Mouse (Mus musculus) erythroblast, embryonic 14.5 days (primary cell): ENCODE data around the gene Sf3a3. TPM values are rescaled to one million over a fixed set of nuclear protein-coding genes. Genes with fewer than 3 reads are reported as not detected.

Experiments
- H3K27me3 ChIP-seq: 2 replicates; pipeline ENCODE4 v1.6.1; 2012; ENCODE audit warnings: inconsistent platforms; ENCODE audit not compliant: control insufficient read depth
- H3K36me3 ChIP-seq: 2 replicates; pipeline ENCODE4 v1.6.1; 2012; ENCODE audit warnings: mild to moderate bottlenecking, inconsistent platforms; ENCODE audit not compliant: control insufficient read depth
- H3K4me1 ChIP-seq: 2 replicates; pipeline ENCODE4 v1.6.1; 2012; ENCODE audit warnings: inconsistent platforms; ENCODE audit not compliant: control insufficient read depth
- H3K4me3 ChIP-seq: replicated peaks from 2 replicates; pipeline ENCODE3; 2012; ENCODE audit warnings: moderate library complexity, mild to moderate bottlenecking, inconsistent platforms
- H3K9me3 ChIP-seq: 2 replicates; pipeline ENCODE4 v1.6.1; 2012; ENCODE audit warnings: low read length, inconsistent platforms, mixed read lengths; ENCODE audit not compliant: control insufficient read depth
- GATA1 ChIP-seq: IDR thresholded peaks from 2 replicates; pipeline ENCODE4 v1.6.1; 2012; ENCODE audit warnings: low read length, inconsistent platforms, mixed read lengths
- TAL1 ChIP-seq: IDR thresholded peaks from 3 replicates; pipeline ENCODE4 v1.6.1; 2012; ENCODE audit warnings: low read length, inconsistent platforms, mixed read lengths
- polyA plus RNA-seq: library from polyadenylated mRNA; stranded (reverse); fragments of >175 nt; gene quantifications from 2 replicates; pipeline ENCODE4 v1.2.3, GENCODE M21; 2012

Sf3a3 gene
- polyA plus RNA-seq, 1 experiment: 3.6 TPM

DNA sequence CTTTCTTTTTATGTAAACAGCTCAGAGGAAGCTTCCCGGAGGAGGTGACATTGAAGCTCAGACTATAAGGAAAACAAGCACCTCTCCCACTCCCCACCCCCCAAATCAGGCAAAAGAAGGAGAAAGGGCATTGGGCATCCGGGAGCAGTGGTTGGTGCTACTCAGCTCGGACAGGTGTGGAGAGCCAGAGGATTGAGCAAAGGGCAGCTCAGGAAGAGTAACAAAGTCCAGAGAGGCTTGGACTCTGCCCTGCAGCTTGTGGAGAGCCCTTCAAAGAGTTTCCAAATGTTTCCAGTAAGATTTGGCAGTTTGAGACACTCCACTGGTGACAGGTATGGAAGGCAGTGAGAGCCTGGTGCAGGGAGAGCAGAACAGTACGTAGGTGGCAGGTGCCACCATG lies 33.3 kb downstream of the Sf3a3 start:
- Histone ChIP-seq H3K4me1 (peaks cover 29% of the 10 kb centered on the region), H3K36me3 (peaks cover 3% of the 10 kb centered on the region; the same call in 1 of the 2 replicates), H3K4me3 (no peak overlapping the region), H3K9me3 (no peaks in the 10 kb centered on the region), H3K27me3 (no peaks in the 10 kb centered on the region)
- no peak for TF ChIP-seq GATA1
- TF ChIP-seq TAL1: no peak

DNA sequence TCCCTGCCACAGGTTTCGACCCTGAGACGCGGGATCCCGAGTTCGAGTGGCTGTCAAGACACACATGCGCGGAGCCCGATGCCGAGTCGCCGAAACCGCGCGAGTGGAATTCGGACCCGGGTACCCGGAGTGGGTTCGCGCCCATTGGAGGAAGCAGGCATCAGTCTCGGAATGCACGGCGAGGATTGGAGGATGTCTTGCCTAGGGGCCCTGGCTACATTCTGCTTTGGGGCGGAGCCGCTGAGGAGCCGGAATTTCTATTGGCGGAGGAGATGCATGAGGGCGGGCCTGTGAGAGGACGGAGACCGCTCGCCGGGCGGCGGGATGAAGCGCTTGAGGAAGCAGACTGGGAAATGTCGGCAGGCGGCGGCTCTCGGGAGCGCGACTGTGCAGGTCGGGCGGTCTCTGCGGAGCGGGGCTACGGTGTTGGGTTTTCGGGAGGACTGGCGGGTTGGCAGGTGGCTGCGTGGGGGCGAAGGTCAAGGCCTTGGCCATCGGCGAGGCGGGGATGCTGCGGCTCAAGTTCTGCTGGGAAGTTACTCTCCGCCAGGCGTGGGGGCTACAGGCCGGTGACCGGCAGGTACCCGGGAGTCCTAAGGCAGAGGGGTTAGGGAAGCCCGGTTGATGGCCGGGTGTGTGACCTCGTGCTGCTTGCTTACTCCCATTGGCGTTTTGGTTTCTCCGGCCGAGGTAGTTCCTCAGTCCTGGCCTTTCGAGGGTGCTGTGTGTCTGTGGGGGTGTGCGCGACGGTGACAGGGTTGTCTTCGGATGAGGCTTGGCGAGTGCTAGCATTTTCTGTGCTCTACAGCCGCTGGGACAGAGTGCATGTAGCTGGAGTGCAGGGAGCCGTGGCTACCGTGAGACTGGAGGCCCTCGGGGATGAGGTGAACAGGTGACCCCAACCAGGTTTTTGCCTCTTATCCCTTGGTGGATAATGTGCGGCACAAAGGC lies 37.0 kb downstream of the Sf3a3 start:
- Histone ChIP-seq H3K36me3 (peaks cover 25% of the 10 kb centered on the region), H3K4me3 (peak overlapping the region; percentile 94), H3K4me1 (peaks cover 65% of the 10 kb centered on the region), H3K27me3 (no peaks in the 10 kb centered on the region), H3K9me3 (no peaks in the 10 kb centered on the region)
- TF ChIP-seq TAL1: no peak
- TF ChIP-seq GATA1: no peak

DNA sequence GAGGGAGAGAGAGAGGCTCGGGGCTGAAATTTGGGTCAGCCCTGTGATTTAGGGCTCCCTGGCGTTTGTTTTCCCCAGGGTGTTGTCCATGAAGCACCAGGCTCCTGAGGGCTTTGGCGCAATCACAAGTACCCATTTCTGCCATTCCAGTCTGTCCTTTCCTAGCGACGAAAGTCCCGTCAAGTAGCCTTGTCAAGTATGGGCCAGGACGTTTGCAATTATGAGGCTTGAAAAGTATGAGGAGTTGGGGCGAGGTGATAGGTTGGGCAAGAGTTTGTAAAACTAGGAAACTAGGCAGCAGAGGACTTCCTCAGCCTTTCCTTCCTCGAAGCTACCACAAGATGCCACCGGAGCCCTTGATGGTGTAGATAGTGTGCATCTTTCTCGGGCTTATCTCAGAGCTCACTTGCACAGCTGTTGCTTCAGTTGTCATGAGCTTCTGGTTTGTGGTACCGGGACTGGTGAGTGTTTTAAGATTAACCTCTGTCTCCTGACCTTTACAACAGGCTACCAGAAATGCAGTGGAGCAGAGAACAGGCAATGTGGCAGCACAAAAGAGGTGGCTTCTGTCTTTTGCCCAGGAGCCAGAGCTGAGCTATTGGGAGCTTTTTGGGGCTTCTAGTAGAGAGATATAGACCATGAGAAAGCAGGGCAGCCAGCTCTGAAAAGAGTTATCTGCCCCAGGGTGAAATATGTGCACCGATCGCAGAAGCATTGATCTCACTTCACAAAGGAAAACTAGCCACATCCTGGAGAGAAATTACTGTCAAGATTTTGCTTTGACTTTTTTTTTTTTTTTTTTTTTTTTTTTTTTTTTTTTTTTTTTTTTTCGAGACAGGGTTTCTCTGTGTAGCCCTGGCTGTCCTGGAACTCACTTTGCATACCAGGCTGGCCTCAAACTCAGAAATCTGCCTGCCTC lies 38.0 kb downstream of the Sf3a3 start:
- Histone ChIP-seq H3K9me3 (no peaks in the 10 kb centered on the region), H3K4me1 (peaks cover 68% of the 10 kb centered on the region), H3K27me3 (no peaks in the 10 kb centered on the region), H3K36me3 (peaks cover 33% of the 10 kb centered on the region), H3K4me3 (peak overlapping the region; percentile 94)
- TF ChIP-seq GATA1 (peak; percentile 90), TAL1 (peak; percentile 84)

DNA sequence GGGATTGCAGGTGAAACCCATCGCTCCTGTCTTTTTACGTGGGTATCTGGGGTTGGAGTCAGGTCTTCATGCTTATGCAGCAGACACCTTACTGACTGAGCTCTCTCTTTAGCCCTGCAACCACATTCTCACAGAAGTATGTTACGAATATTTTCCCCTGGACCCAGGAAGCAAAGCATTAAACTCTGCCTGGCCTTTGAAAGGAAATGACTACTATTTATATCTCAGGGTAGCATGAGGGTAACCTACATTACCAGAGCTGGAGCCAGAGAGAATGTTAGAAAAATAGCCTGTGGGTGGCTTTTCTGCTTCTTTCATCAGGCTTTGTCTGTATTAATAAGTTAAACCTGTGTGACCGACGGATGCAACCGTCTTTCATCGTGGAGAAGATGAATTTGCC lies 41.0 kb downstream of the Sf3a3 start:
- Histone ChIP-seq H3K4me1 (peaks cover 78% of the 10 kb centered on the region), H3K27me3 (no peaks in the 10 kb centered on the region), H3K36me3 (peaks cover 59% of the 10 kb centered on the region), H3K9me3 (no peaks in the 10 kb centered on the region), H3K4me3 (no peak overlapping the region)
- TF ChIP-seq TAL1 (no peak), GATA1 (no peak)

DNA sequence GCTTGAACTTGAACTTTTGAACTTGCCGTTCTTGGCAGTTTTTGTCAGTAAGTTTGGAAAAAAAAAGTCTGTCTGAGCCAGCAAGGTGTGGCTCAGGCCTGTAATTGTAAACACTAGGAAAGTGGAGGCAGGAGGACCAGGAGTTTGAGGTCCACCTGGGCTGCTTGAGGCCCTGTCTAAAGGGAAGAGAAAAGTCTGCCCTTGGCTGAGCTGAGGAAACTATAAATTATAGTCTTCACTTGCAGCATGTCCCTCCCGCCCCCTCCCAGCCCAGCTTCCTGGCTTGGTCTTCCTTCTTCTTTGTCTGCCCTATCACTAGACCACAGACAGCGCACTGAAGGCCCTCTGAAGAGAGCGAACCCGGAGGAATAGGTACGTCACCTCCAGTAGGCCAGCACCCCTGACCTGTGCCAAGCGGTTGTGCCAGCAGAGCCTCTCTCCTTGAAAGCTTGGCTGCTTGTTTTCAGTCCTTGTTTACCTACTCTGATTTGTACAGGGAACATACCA lies 44.8 kb downstream of the Sf3a3 start:
- Histone ChIP-seq H3K27me3 (no peaks in the 10 kb centered on the region), H3K36me3 (peaks cover 73% of the 10 kb centered on the region), H3K4me3 (no peak overlapping the region), H3K9me3 (no peaks in the 10 kb centered on the region), H3K4me1 (peaks cover 53% of the 10 kb centered on the region)
- TF ChIP-seq TAL1 (no peak), GATA1 (no peak)

DNA sequence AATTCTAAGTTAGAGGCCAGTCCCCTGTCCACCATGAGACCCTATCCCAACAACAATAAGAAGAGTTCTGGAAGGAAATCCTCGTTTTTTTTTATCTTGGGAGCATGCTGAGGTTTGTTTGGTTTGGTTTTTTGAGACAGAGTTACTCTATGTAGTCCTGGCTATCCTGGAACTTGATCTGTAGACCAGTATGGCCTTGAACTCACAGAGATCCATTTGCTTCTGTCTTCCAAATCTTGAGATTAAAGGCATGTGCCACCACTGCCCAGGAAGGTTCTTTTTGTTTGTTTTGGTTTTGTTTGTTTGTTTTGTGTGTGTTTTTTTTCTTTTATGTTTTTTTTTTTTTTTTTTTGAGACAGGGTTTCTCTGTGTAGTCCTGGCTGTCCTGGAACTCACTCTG lies 46.6 kb downstream of the Sf3a3 start:
- TF ChIP-seq TAL1: no peak
- TF ChIP-seq GATA1: no peak
- H3K36me3 ChIP-seq: peaks cover 70% of the 10 kb centered on the region
- peaks cover 48% of the 10 kb centered on the region for H3K4me1 ChIP-seq
- no peaks in the 10 kb centered on the region for H3K27me3 ChIP-seq
- no peaks in the 10 kb centered on the region for H3K9me3 ChIP-seq
- H3K4me3 ChIP-seq: no peak overlapping the region

DNA sequence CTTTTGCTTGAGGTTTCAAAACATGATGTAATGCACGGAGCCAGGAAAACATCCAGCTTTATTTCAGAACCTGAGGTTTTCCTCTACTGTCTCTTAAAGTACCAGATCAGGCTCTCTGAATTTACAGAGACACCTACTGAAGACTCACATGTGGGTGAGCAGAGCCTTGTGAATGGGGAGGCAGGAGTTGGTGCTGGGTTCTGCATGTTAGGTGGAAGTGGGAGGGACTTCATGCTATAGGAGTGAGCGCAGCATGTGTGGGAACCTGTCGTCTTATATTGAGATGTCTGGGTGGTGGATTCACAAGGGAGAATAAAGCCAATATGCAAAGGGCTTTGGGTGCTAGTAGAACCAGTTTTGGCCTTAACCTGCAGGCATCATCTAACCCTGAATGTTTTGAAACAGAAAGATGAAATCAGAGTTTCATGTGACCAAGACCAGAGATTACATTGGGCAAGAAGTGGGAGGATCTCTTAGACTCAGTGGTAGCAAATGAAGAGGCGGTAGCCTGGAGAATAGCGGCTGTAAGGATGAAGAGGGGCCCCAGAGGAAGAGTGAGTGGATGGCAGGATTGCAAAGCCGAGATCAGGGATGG lies 48.4 kb downstream of the Sf3a3 start:
- Histone ChIP-seq H3K4me1 (peaks cover 54% of the 10 kb centered on the region), H3K9me3 (no peaks in the 10 kb centered on the region), H3K36me3 (peaks cover 69% of the 10 kb centered on the region)

DNA sequence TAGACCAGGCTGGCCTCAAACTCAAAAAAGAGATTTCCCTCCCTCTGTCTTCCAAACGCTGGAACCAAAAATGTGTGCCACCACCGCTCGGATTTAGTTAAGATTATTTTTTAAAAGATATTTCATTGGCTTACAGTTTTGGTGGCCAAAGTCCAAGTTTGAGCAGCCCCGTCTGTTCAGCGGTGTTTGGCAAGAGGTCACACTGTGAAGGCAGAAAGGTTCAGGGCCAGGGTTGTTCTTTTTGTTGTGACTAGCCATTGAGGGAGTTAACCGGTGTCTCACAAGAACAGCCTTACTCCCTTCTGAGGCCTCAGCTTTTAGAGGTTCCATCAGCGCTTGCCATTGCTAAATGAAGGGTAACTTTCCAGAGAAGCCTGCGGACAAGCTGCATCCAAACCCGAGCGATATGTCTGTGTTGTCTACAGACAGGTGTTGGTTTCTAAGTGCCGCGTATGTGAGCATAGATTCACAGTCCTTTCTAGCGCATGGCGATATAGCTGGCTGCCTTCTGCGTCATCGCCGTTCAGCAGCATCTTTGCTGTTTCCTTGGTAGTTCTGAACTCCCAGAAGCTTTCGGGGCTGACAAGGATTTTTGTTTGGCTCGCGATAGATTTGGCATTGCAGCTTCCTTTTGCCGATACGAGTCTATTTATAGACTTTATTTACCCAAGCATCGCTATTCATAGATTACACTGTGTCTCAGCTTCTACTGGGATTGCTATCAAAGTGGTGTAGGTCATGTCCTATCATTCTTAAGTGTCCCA lies 51.4 kb downstream of the Sf3a3 start:
- no peaks in the 10 kb centered on the region for H3K27me3 ChIP-seq
- TF ChIP-seq TAL1 (no peak), GATA1 (no peak)
- peaks cover 63% of the 10 kb centered on the region for H3K36me3 ChIP-seq
- peaks cover 64% of the 10 kb centered on the region for H3K4me1 ChIP-seq
- H3K9me3 ChIP-seq: no peaks in the 10 kb centered on the region
- H3K4me3 ChIP-seq: no peak overlapping the region

More for the DNA sequence above, 48.4 kb downstream of the Sf3a3 start:
- Histone ChIP-seq H3K27me3 (no peaks in the 10 kb centered on the region), H3K4me3 (no peak overlapping the region)
- TF ChIP-seq TAL1: no peak
- TF ChIP-seq GATA1: no peak
